Mouse (Mus musculus): Measurements from ENCODE around the gene Trmt11. TPM values are rescaled to one million over a fixed set of nuclear protein-coding genes. Genes with fewer than 3 reads are reported as not detected.

Trmt11 gene
- total and polyA plus RNA-seq, 3 experiments, result 1.1 to 6.4 (median 4.3) TPM

DNA sequence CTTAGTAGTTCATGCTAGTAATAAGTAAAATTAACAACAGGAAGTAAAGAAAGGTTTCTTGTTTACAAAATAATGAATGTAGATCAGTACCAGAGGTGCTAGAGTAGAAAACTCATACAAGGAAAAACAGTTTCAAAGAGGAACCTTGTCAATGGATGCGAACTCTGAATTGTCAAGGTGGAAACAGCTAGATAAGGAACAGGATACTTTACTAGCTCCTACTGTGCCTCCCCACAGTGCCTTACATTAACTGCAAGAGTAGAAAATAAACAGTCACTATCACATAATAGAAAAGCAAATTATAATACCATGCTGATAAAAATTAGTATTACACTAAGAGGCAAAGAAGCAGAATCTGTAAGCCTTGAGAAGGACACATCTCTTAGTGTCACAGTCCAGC, 14.9 kb downstream of the Trmt11 start:
- no peak for DNase-seq
- Histone ChIP-seq H3K27me3 (ENCODE audit: control insufficient read depth, insufficient read depth, low read length) (no peaks in the 10 kb centered on the region), H3K36me3 (ENCODE audit: control insufficient read depth, insufficient read depth, low read length) (no peaks in the 10 kb centered on the region), H3K27ac (no peak overlapping the region), H3K79me2 (replicated peaks; ENCODE audit: control insufficient read depth, insufficient read depth, low read length) (no peaks in the 10 kb centered on the region), H3K4me1 (ENCODE audit: control insufficient read depth, insufficient read depth, low read length) (no peaks in the 10 kb centered on the region), H3K4me3 (no peak overlapping the region), H3K9ac (ENCODE audit: low read depth, low read length) (no peak overlapping the region)
- intact Hi-C loops (cut with DNase I), result no loop called here
- WGBS, result 85% methylated on average over 1 of the region's 1 CpGs
- TF ChIP-seq CTCF (IDR thresholded peaks at IDR 0.05) (no peak), POLR2A (IDR thresholded peaks at IDR 0.05; ENCODE audit: insufficient read depth, low read depth, low read length) (no peak), EP300 (IDR thresholded peaks at IDR 0.05; ENCODE audit: insufficient read depth, low read depth, low read length) (no peak)

DNA sequence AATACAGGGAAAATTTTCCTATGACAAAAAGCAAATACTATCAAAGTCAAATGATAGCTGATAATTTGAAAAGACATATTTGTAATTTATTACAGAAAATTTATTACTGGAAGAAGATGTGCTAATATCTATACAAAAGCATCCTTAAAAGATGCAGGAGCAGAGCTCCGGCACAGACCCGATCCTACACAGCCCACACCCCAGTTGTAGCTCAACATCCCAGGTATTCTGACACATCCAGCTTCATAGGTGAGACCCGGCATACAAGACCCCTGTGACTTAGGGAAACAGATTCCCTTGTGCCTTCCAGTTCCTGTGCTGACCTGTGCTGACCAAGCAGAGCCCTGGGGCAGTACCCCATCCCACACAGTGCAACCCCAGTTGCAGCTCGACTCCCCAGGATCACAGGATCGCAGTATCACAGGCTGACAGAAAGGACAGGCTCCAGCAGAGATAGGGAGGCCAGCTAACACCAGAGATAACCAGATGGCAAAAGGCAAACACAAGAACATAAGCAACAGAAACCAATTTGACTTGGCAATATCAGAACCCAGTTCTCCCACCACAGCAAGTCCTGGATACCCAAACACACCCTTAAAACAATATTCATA, 22.8 kb downstream of the Trmt11 start:
- no peak for DNase-seq
- Histone ChIP-seq H3K36me3 (ENCODE audit: control insufficient read depth, insufficient read depth, low read length) (no peaks in the 10 kb centered on the region), H3K4me3 (no peak overlapping the region), H3K27me3 (ENCODE audit: control insufficient read depth, insufficient read depth, low read length) (no peaks in the 10 kb centered on the region), H3K4me1 (ENCODE audit: control insufficient read depth, insufficient read depth, low read length) (no peaks in the 10 kb centered on the region), H3K27ac (no peak overlapping the region), H3K9ac (ENCODE audit: low read depth, low read length) (no peak overlapping the region), H3K79me2 (replicated peaks; ENCODE audit: control insufficient read depth, insufficient read depth, low read length) (no peaks in the 10 kb centered on the region)
- 86% methylated on average over 5 of the region's 5 CpGs for WGBS
- TF ChIP-seq EP300 (IDR thresholded peaks at IDR 0.05; ENCODE audit: insufficient read depth, low read depth, low read length), result no peak
- no peak for TF ChIP-seq CTCF (IDR thresholded peaks at IDR 0.05)
- no peak for TF ChIP-seq POLR2A (IDR thresholded peaks at IDR 0.05; ENCODE audit: insufficient read depth, low read depth, low read length)
- intact Hi-C loops (cut with DNase I), result no loop called here

DNA sequence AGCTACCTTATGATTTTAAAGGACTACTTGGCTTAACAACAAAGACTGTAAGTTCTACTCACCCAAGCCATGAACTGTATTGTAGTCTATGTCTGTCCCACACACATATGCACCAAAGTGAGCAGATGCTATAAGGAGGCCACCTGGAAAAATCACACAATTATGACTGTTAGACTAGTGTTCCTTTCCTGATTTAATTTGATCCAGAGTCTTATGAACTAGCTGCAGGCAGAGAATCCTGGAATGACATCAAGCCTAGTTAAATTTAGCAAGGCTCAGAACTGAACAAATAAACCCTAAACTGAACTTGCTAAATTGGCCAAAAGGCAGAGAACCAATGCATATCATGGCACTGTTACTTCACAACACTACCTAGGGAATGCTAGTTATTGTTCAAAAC, 34.2 kb downstream of the Trmt11 start:
- H3K36me3 ChIP-seq (ENCODE audit: control insufficient read depth, insufficient read depth, low read length), result no peaks in the 10 kb centered on the region; the same call in 1 of the 2 replicates
- H3K9ac ChIP-seq (ENCODE audit: low read depth, low read length), result no peak overlapping the region
- H3K4me3 ChIP-seq, result no peak overlapping the region
- intact Hi-C loops (cut with DNase I), result loop anchor here (2.0 kb wide), 1 partner anchor 62 kb away; the partner anchor contains the start of gene Hint3
- H3K4me1 ChIP-seq (ENCODE audit: control insufficient read depth, insufficient read depth, low read length), result no peaks in the 10 kb centered on the region
- TF ChIP-seq CTCF (IDR thresholded peaks at IDR 0.05), result no peak
- no peak for TF ChIP-seq POLR2A (IDR thresholded peaks at IDR 0.05; ENCODE audit: insufficient read depth, low read depth, low read length)
- TF ChIP-seq EP300 (IDR thresholded peaks at IDR 0.05; ENCODE audit: insufficient read depth, low read depth, low read length), result no peak
- no peaks in the 10 kb centered on the region for H3K79me2 ChIP-seq (replicated peaks; ENCODE audit: control insufficient read depth, insufficient read depth, low read length)
- H3K27ac ChIP-seq, result no peak overlapping the region
- H3K27me3 ChIP-seq (ENCODE audit: control insufficient read depth, insufficient read depth, low read length), result no peaks in the 10 kb centered on the region
- no peak for DNase-seq

DNA sequence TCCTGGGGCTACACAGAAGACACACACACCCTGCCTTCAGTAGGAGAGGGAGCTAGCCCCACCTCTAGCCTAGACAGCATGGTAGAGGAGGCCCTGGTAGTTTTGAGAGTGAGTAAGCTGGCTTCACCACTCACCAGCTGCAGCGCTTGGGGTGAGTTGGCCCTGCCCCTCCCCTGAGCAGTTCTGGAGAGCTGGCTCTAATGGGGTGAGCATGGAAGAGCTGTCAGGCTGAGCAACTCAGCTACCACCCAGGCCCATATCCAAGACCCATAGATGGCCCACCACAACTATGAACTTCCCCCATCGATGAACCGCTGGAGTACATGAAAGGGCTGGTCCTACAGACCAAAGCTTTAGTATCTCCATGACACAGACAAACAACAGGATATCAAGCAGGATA, 35.9 kb downstream of the Trmt11 start:
- Histone ChIP-seq H3K27ac (no peak overlapping the region), H3K27me3 (ENCODE audit: control insufficient read depth, insufficient read depth, low read length) (no peaks in the 10 kb centered on the region), H3K4me3 (no peak overlapping the region), H3K36me3 (ENCODE audit: control insufficient read depth, insufficient read depth, low read length) (peaks cover 2% of the 10 kb centered on the region; the same call in 1 of the 2 replicates), H3K4me1 (ENCODE audit: control insufficient read depth, insufficient read depth, low read length) (no peaks in the 10 kb centered on the region), H3K79me2 (replicated peaks; ENCODE audit: control insufficient read depth, insufficient read depth, low read length) (no peaks in the 10 kb centered on the region), H3K9ac (ENCODE audit: low read depth, low read length) (no peak overlapping the region)
- WGBS, result 61% methylated on average over 3 of the region's 3 CpGs
- DNase-seq, result no peak
- intact Hi-C loops (cut with DNase I), result no loop called here
- TF ChIP-seq CTCF (IDR thresholded peaks at IDR 0.05), result no peak
- TF ChIP-seq EP300 (IDR thresholded peaks at IDR 0.05; ENCODE audit: insufficient read depth, low read depth, low read length), result no peak
- TF ChIP-seq POLR2A (IDR thresholded peaks at IDR 0.05; ENCODE audit: insufficient read depth, low read depth, low read length), result no peak

DNA sequence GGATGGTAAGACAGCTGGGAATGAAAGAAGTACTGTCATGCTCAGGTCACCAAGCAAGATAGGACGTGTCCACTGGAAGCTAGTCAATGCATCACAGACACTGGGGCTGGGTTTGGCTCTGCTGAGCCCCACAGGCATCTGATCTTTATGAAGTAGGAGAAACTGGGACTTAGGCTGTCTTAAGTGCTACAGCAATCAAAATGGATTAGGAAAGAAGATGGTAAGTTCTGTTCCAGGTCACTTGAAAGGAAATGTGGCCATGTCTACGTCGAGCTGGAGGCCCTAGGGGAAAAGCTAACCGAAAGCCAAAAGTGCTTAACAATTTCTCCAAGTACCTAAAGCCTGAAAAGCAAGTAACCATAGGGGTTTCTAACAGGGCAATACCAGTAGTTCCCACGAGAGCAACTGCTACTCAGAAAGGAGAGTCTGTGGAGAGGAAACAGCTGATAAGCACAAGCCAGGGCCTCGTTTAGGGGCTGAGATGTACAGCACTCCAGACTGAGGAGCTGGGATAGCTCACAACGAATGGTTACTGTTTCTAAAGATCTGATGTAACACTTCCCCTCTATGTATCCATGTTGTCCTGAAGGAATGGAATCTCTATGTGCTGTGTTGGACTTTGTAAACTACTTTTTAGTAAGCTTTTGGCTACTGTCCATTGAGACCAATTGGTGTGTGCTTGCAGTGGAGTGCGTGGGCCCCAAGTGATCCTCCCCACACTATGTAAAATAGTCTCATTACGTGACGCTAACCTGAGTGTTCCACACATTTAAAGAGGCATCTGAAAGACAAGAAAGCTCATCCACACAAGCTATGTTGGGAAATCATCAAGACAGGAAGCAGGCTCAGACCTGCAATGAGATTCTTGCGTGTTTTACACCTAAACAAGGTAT, 44.6 kb downstream of the Trmt11 start:
- no peaks in the 10 kb centered on the region for H3K4me1 ChIP-seq (ENCODE audit: control insufficient read depth, insufficient read depth, low read length)
- no peak overlapping the region for H3K4me3 ChIP-seq
- no peaks in the 10 kb centered on the region for H3K27me3 ChIP-seq (ENCODE audit: control insufficient read depth, insufficient read depth, low read length)
- intact Hi-C loops (cut with DNase I), result no loop called here
- no peak for DNase-seq
- TF ChIP-seq CTCF (IDR thresholded peaks at IDR 0.05) (no peak), EP300 (IDR thresholded peaks at IDR 0.05; ENCODE audit: insufficient read depth, low read depth, low read length) (no peak), POLR2A (IDR thresholded peaks at IDR 0.05; ENCODE audit: insufficient read depth, low read depth, low read length) (no peak)
- H3K27ac ChIP-seq, result no peak overlapping the region
- no peak overlapping the region for H3K9ac ChIP-seq (ENCODE audit: low read depth, low read length)
- H3K79me2 ChIP-seq (replicated peaks; ENCODE audit: control insufficient read depth, insufficient read depth, low read length), result no peaks in the 10 kb centered on the region
- 0 out of 2 replicates have a peak, but pooled peaks cover 2% of the 10 kb centered on the region for H3K36me3 ChIP-seq (ENCODE audit: control insufficient read depth, insufficient read depth, low read length)
- WGBS, result 78% methylated on average over 11 of the region's 11 CpGs

DNA sequence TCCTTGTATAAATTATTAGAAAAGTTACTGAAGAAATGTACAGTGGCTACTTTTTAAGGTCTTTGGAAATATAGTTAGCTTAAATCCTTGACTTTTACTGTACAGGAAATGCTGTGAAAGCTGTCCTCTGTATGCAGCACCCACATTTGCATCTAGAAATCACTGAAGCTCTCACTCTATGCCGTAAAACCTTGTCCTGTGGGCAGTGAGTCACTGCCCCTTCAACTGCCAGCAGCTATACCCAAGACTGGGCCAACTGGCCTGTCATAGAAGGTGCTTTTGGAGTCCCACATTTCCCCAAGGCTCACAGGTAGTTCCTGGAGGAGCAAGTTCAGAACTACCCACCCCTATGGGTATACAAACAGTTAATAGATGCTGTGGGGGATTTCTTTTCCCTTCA, 48.2 kb downstream of the Trmt11 start:
- intact Hi-C loops (cut with DNase I), result no loop called here
- H3K79me2 ChIP-seq (replicated peaks; ENCODE audit: control insufficient read depth, insufficient read depth, low read length), result no peaks in the 10 kb centered on the region
- WGBS, result 90% methylated on average over 1 of the region's 1 CpGs
- no peaks in the 10 kb centered on the region for H3K4me1 ChIP-seq (ENCODE audit: control insufficient read depth, insufficient read depth, low read length)
- no peak for DNase-seq
- no peak overlapping the region for H3K9ac ChIP-seq (ENCODE audit: low read depth, low read length)
- TF ChIP-seq POLR2A (IDR thresholded peaks at IDR 0.05; ENCODE audit: insufficient read depth, low read depth, low read length), result no peak
- TF ChIP-seq CTCF (IDR thresholded peaks at IDR 0.05), result no peak
- no peak for TF ChIP-seq EP300 (IDR thresholded peaks at IDR 0.05; ENCODE audit: insufficient read depth, low read depth, low read length)
- no peak overlapping the region for H3K4me3 ChIP-seq
- H3K27ac ChIP-seq, result no peak overlapping the region
- no peaks in the 10 kb centered on the region for H3K36me3 ChIP-seq (ENCODE audit: control insufficient read depth, insufficient read depth, low read length)
- no peaks in the 10 kb centered on the region for H3K27me3 ChIP-seq (ENCODE audit: control insufficient read depth, insufficient read depth, low read length)
